Mouse (Mus musculus) olfactory bulb, adult 2 months (tissue): ENCODE measurements at regions not wholly inside any gene's neighbourhood (a gene's known extent, or its start where the extent isn't known, plus 50 kb on each side); places are given as distances from the start of the nearest gene placed in this dataset.

ENCODE experiments used
- CTCF ChIP-seq: fragments of 200-500 bp; IDR thresholded peaks from 2 replicates; pipeline ENCODE4 v1.5.1; 2012; ENCODE audit warnings: low read depth, mild to moderate bottlenecking, low read length, moderate library complexity; ENCODE audit not compliant: insufficient read depth
- POLR2A ChIP-seq: fragments of 200-500 bp; IDR thresholded peaks from 2 replicates; pipeline ENCODE4 v1.6.1; 2012; ENCODE audit warnings: mild to moderate bottlenecking, low read depth, low read length, moderate library complexity; ENCODE audit not compliant: insufficient read depth

GRCm38 (mm10) chr6:31123342-31123990 is 164.6 kb upstream of the Klf14 start:
- no peak for TF ChIP-seq POLR2A
- no peak for TF ChIP-seq CTCF
